Mouse (Mus musculus) Muller cell, postnatal 12 days (primary cell): ENCODE data around the gene Usp3.

Experiments
- DNase-seq: peaks from one replicate; pipeline ENCODE4 v3.0.0-alpha.2; 2015; ENCODE audit errors: inconsistent ontology term

Gene Usp3

DNA sequence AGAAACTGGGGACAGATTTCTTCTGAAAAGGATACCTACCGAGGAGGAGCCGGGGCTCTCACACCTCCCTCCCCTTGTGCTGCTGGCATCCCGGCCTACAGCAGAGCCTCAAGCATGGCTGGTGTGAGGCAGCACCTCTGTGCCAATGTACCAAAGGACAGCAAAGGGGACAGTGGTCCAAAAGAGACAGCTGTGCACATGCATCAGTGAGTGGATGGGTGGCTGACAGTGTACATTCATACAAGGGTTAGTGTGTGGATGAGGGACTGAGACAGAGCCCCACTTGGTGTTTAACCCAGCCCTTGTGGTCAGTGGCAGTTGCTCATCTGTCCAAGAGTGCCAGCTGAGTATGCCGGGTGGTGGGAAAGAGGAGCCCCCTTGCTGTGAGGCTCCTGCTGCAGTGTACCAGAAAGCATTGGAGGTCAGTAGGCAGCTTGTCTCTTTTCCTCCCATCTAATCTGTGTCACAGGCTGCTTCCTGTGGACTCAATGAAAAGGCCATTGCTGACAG, 84.0 kb downstream of the Usp3 start:
- no peak for DNase-seq

DNA sequence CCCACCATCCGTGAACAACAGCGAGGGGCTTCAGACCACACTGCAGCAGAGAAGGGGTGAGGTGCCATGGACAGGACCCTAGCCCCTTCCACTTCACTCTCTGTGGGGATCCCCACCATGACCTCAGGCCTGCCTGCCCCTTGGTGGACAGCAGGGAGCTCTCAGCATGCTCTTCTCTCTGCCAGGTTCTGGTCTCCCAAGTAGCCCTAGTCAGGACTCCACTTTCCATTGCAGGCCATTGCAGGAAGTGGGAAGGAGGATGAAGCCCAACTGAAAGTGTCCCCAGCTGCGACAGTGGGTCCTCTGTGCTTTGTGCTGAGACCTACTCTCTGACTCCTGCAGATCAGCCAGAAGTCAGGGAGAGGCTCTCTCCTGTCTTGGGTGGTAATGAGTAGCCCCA, 85.3 kb downstream of the Usp3 start:
- no peak for DNase-seq

DNA sequence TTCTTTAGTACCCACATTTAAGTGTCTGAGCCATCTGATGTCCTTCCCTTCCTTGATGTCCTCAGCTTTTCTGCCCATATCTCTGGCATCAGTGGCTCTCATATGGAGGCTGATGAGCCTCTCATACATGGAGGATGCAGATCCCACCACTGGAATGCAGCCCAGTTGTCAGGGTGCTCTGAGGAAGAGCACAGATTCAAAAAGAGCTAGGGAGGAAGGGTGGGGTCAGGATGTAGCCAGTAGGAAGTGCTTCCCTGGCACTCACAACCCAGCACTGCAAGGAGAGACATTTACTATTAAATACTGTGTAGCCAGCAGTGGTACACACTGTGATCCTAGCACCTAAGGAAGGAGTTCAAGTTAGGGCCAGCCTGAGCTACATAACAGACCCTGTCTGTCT, 86.5 kb downstream of the Usp3 start:
- DNase-seq = no peak

DNA sequence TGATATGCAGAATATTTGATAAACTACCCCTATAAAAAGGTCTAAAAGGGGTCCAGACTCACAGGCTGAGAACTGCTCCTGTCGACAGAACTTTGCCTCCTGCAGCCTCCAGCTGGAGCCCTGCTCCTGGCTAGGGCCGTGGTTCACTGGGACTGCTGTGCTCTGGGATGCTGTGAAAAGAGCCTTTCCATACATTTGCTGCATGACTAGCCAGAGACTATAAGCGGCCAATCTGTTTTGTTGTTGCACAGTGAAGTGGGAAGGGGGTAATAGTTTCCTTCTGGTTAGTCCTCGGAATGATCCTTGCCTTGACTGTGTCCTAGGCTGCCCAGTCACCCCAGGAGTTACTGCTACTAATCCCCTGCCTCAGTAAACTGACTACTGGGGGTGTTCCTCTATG, 86.9 kb downstream of the Usp3 start:
- DNase-seq = peak; percentile 83

DNA sequence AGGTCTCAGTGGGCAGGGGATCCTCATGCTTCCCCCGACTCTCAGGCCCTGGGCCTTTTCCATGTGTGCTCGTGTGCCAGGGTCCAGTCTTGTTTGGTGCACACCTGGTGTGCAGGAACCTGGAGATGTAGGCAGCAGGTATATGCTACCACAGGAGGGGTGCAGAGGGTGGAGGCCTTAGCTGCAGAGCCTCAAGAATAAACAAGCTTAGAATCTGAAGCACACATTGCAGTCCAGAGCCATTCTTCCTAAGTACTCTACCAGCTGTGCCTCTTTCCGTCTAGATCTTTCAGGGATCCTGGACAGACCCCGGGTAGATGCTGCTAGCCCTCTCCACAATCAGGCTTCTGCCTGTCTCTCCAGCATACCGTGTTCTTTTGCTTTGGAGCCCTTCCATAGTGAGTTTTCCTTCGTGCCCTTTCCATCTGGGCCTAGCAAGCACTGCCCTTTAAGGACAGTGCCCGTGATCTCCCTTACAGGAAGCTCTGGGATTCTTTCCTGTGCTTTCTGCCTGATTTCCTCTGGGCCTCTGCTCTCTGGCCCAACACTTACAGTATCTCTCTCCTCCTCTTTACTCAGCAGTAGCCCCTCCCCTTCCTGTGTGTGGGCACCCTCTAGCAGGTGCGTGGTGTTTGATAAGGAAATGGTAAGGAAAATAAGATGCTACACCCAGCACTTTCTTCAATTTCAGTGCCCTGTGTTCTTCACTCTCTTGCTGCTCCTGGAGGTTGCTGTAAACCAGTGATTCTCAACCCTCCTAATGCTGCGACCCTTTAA, 87.6 kb downstream of the Usp3 start:
- no peak for DNase-seq

DNA sequence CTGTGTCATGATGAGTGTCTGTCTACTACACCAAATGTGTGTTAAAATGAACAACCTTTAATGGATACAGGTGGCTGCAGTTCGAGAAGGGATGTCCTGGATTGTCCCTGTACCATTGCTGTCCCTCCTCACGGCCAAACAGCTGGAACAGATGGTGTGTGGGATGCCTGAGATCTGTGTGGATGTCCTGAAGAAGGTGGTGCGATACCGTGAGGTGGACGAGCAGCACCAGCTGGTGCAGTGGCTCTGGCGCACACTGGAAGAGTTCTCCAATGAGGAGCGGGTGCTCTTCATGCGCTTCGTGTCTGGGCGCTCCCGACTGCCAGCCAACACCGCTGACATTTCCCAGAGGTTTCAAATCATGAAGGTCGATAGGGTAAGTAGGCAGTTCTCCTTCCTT, 88.4 kb downstream of the Usp3 start:
- no peak for DNase-seq

DNA sequence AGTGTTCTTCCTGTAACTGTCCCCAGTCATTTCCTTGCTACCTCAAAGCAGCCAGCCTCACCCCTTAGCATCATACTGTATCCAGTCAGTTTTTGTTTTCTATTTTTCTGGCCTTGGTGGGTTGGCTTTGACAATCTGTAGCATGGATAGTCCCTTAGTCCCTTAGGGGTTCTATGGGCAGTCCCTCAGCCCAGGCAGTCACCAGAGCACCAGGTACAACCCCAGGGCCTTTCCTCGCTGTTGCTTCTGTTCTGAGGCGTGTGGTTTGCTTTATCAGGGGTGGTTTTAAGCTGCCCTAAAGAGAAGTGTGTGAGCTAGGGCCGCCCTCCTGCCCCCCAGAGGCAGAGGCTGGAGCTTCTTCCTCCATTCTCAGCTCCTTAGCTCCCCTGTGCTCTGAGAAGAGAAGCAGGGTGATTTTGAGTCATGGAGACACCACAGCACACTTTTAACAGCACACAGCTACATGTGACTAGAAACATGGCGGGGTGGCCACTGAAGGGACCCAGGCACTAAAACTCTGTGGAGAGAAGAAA, 89.0 kb downstream of the Usp3 start:
- DNase-seq = no peak

DNA sequence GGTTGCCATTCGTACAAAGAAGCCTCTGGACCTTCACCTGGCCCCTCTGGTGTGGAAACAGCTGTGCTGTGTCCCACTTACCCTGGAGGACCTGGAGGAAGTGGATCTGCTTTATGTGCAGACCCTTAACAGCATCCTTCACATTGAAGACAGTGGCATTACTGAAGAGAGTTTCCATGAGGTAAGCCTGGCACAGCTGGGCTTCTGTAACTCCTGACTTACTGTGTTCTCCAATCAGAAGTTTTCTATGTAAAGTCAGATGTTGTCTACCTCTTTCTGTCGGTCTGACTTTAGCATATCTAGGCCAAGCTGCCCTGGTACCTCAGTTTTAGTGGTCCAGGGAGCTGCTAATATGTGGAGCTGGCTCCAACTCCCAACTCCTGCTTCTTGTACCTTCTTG, 91.7 kb downstream of the Usp3 start:
- no peak for DNase-seq

DNA sequence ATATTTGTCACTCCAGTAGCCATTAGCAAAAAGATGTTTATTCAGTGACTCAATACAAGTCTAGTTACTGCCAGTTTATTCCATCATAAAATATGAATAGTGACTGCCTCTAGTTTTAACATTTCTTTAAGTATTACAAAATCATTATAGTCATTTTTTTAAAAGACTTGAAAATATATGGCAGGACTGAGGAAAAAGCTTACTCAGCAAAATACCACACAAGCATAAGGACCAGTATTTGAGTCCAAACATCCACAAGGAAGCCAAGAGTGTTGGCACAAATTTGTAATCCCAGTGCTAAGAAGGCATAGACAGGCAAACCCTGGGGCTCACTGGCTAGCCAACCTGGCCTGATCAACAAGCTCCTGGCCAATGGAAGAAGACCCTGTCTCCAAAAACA, 99.0 kb downstream of the Usp3 start:
- DNase-seq = no peak

DNA sequence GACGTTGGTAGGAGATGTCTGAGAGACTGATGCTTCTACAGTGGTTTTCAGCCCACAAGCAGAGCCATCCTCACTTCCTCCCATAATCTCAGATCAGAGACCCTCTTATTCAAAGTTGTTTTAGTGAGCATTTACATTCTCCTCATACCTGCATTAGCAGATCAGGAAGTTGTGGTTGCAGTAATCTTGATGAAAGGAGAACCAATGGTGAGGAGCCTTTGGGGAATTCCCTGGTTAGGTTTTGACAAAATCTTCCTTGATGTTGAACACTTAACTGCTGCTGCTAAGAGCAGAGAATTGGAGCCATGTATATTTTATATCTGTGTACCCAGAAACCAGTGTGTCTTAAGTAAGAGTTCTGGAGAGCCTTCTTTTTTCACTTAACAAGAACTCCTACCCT, 100.6 kb downstream of the Usp3 start:
- no peak for DNase-seq

DNA sequence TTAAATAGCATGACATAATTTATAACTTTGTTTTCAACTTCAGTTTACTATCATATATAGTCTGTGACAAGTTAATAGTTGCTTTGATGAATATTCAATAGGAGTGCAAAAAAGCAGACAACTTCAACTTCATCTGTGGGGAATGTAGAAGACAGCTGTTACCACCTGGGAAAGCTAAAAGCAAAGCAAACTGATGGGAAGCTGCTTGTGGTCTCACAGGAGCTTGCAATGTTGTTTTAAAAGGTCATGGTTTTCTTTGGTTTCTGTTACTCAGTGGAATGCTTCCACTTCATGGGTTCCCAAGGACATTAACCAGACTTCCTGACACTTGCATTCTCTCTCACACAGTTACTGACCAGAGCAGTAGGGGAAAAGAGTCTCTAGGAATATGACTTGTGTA, 104.2 kb downstream of the Usp3 start:
- no peak for DNase-seq

DNA sequence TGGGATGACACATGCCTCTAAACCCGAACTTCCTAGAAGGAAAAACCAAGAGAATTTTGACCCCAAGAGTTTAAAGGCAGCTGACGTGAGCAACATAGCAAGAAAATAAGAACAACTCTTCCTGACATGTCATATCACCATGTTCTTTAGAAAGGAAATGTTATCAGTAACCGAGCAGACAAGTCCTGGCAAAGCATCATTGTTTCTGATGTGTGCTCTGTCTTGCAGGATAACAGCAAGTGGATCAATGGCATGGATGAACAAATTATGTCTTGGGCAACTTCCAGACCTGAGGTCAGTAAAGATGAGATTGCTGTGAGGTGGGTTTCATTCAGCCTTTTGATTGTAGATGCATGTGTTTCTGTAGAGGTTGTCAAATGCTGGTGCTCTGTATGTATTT, 109.5 kb downstream of the Usp3 start:
- DNase-seq = no peak

DNA sequence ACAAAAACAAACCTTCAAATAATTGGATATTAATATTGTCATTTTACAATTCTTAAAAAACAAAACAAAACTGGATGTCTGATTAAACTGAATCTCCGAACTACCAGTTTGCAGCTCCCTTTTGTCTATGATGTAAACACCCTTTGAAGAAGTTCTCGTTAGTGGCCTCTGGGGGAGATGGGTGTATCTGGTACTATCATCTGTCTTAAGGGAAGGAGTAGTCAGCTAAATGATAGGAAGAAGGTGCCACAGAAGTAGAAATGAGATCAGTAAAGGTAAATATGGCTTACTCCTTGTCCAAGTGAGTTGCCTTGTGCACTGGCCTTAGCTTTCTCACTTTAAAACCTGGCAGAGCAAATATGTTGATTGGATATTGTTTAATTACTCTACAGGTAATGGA, 115.2 kb downstream of the Usp3 start:
- DNase-seq = no peak

DNA sequence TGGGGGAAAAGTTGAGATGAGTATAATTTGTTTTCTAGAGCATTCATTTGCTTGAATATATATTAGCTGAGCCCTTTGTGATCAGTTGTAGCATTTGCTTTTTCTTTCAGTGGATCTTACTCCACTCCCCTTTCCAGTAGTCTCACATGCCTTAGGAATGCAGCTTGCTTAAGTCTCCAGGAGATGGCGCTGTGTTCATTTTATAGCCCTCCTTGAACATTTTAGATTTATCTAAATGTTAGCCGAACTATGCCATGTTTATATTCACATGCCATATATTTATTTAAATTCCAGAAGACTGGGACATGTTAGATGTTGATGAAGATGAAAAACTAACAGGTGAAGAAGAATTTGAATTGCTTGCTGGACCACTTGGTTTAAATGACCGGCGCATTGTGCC, 127.9 kb downstream of the Usp3 start:
- DNase-seq = no peak
